Comparison of ENCODE assay signal across 22 mouse cellular contexts in genomic region chr10:66873468-66873867, GRCm38 (mm10).
DNase-seq lines count a peak whose midpoint lies in the region; ATAC-seq and TF ChIP-seq lines count a peak whose summit lies in the region.
"Had no signal": no experiment of that assay in that cellular context is flagged by ENCODE, and none has a peak within 500 bp of the region (broad histone marks: within the 10 kb centered on the region; RNA-seq: fewer than 3 reads in every experiment).

No protein-coding gene starts in this region.

- no peaks in the 10 kb centered on the region for H3K79me2 ChIP-seq in heart, adult 2 months (replicated peaks; ENCODE audit: control insufficient read depth, insufficient read depth, low read length)

- no peak for TF ChIP-seq CTCF in heart, adult 2 months (IDR thresholded peaks at IDR 0.05)
- TF ChIP-seq CTCF in layer of hippocampus, adult 2 months (conservative IDR thresholded peaks at IDR 0.05) = no peak
- no peak for TF ChIP-seq CTCF in liver, postnatal 0 days (IDR thresholded peaks at IDR 0.05; ENCODE audit: low read depth)

- no peak overlapping the region for H3K27ac ChIP-seq in heart, adult 2 months
- peak overlapping the region; percentile 3; the same call in 1 of the 2 replicates for H3K27ac ChIP-seq in layer of hippocampus, adult 2 months
- peak overlapping the region; percentile 53; the same call in 1 of the 2 replicates for H3K27ac ChIP-seq in lung, embryonic 15.5 days
- H3K27ac ChIP-seq in liver, postnatal 0 days (ENCODE audit: low read depth) = no peak overlapping the region
- H3K27ac ChIP-seq: embryonic facial prominence, embryonic 10.5 days; hindbrain, embryonic 15.5 days; neural tube, embryonic 12.5 days had no signal

- H3K36me3 ChIP-seq in heart, adult 2 months (ENCODE audit: control insufficient read depth, insufficient read depth, low read length) = no peaks in the 10 kb centered on the region
- H3K36me3 ChIP-seq in lung, embryonic 15.5 days = no peaks in the 10 kb centered on the region
- no peaks in the 10 kb centered on the region for H3K36me3 ChIP-seq in liver, postnatal 0 days (replicated peaks; ENCODE audit: insufficient read depth, low read length)
- H3K36me3 ChIP-seq: embryonic facial prominence, embryonic 10.5 days; G1E; hindbrain, embryonic 15.5 days; neural tube, embryonic 12.5 days had no signal

- H3K27me3 ChIP-seq in heart, adult 2 months (ENCODE audit: control insufficient read depth, insufficient read depth, low read length) = no peaks in the 10 kb centered on the region
- no peaks in the 10 kb centered on the region for H3K27me3 ChIP-seq in lung, embryonic 15.5 days
- no peaks in the 10 kb centered on the region for H3K27me3 ChIP-seq in liver, postnatal 0 days (ENCODE audit: insufficient read depth, low read length)
- H3K27me3 ChIP-seq: CH12.LX; hindbrain, embryonic 15.5 days; neural tube, embryonic 12.5 days; Patski had no signal

- no peaks in the 10 kb centered on the region for H3K9me3 ChIP-seq in lung, embryonic 15.5 days
- no peaks in the 10 kb centered on the region for H3K9me3 ChIP-seq in liver, postnatal 0 days (ENCODE audit: low read length)
- H3K9me3 ChIP-seq: embryonic facial prominence, embryonic 10.5 days; G1E; hindbrain, embryonic 15.5 days; neural tube, embryonic 12.5 days had no signal

- no peak for TF ChIP-seq EP300 in heart, adult 2 months (IDR thresholded peaks at IDR 0.05; ENCODE audit: insufficient read depth, low read depth, low read length)
- no peak for TF ChIP-seq EP300 in liver, postnatal 0 days (IDR thresholded peaks at IDR 0.05; ENCODE audit: low read depth)

- no peak overlapping the region for H3K4me2 ChIP-seq in lung, embryonic 15.5 days
- no peak overlapping the region for H3K4me2 ChIP-seq in liver, postnatal 0 days (ENCODE audit: low read depth, low read length)
- H3K4me2 ChIP-seq: hindbrain, embryonic 15.5 days; neural tube, embryonic 12.5 days had no signal

- intact Hi-C loops in heart, adult 2 months (cut with DNase I) = no loop called here
- intact Hi-C loops in heart, postnatal 10 days (cut with DNase I) = no loop called here

- no peak overlapping the region for H3K4me3 ChIP-seq in heart, adult 2 months
- no peak overlapping the region for H3K4me3 ChIP-seq in layer of hippocampus, adult 2 months
- no peak overlapping the region for H3K4me3 ChIP-seq in lung, embryonic 15.5 days
- no peak overlapping the region for H3K4me3 ChIP-seq in liver, postnatal 0 days (ENCODE audit: low read depth, low read length)
- H3K4me3 ChIP-seq: embryonic facial prominence, embryonic 10.5 days; hindbrain, embryonic 15.5 days; neural tube, embryonic 12.5 days had no signal

- no peak for TF ChIP-seq POLR2A in heart, adult 2 months (IDR thresholded peaks at IDR 0.05; ENCODE audit: insufficient read depth, low read depth, low read length)

- no peaks in the 10 kb centered on the region for H3K4me1 ChIP-seq in heart, adult 2 months (ENCODE audit: control insufficient read depth, insufficient read depth, low read length)
- no peaks in the 10 kb centered on the region for H3K4me1 ChIP-seq in lung, embryonic 15.5 days
- no peaks in the 10 kb centered on the region for H3K4me1 ChIP-seq in liver, postnatal 0 days (ENCODE audit: insufficient read depth)
- H3K4me1 ChIP-seq: embryonic facial prominence, embryonic 10.5 days; hindbrain, embryonic 15.5 days; neural tube, embryonic 12.5 days had no signal

- no peak overlapping the region for H3K9ac ChIP-seq in heart, adult 2 months (ENCODE audit: low read depth, low read length)
- H3K9ac ChIP-seq in lung, embryonic 15.5 days = no peak overlapping the region
- H3K9ac ChIP-seq in liver, postnatal 0 days (replicated peaks) = no peak overlapping the region
- H3K9ac ChIP-seq: hindbrain, embryonic 15.5 days; neural tube, embryonic 12.5 days had no signal

- 64% methylated on average over 4 of the region's 4 CpGs for WGBS in heart, adult 2 months
- WGBS in lung, embryonic 15.5 days = 68% methylated on average over 4 of the region's 4 CpGs
- WGBS in liver, postnatal 0 days (ENCODE audit: insufficient replicate concordance) = 75% methylated on average over 4 of the region's 4 CpGs

- ATAC-seq in lung, embryonic 15.5 days (ENCODE audit: borderline replicate concordance, extremely low read depth, low FRiP score, low TSS enrichment) = no peak
- ATAC-seq in liver, postnatal 0 days = no peak
- ATAC-seq: Patski had no signal

- peak; percentile 19 to 32 for DNase-seq in heart, adult 2 months
- DNase-seq in heart, postnatal 10 days = no peak
- DNase-seq in layer of hippocampus, adult 2 months (ENCODE audit: low spot score in 2 of 2) = no peak
- DNase-seq in layer of hippocampus, adult 8-10 months (ENCODE audit: low spot score in 2 of 2) = no peak
- peak; percentile 70 for DNase-seq in lung, postnatal 36 days
- no peak for DNase-seq in liver, postnatal 0 days
- no peak for DNase-seq in right cerebral cortex, postnatal 25 days
- DNase-seq: adrenal gland, postnatal 36 days; B cell, adult 2 months; cerebellum, adult 11 months; cerebellum, adult 9-11 months; kidney, adult 9 months; midbrain, embryonic 14.5 days; right cerebral cortex, postnatal 14 days; spleen, adult 18-20 months had no signal

Comparison
In these comparisons a context has a peak if more than half of its experiments do, and no peak if none do; other contexts are left out.
1. DNase-seq: peak in heart, adult 2 months (2 of 2) and lung, postnatal 36 days (single experiment); none in heart, postnatal 10 days (0 of 2), layer of hippocampus, adult 2 months (0 of 2), layer of hippocampus, adult 8-10 months (0 of 2), liver, postnatal 0 days (single experiment) and right cerebral cortex, postnatal 25 days (single experiment).
2. H3K27ac ChIP-seq: peak in layer of hippocampus, adult 2 months (single experiment) and lung, embryonic 15.5 days (single experiment); none in heart, adult 2 months (single experiment) and liver, postnatal 0 days (single experiment).